Mouse (Mus musculus): ENCODE data around the gene Doc2a. TPM values are rescaled to one million over a fixed set of nuclear protein-coding genes. Genes with fewer than 3 reads are reported as not detected.

The Doc2a gene
- polyA plus RNA-seq, 1 experiment from 2014 or later = 7.7 TPM

DNA sequence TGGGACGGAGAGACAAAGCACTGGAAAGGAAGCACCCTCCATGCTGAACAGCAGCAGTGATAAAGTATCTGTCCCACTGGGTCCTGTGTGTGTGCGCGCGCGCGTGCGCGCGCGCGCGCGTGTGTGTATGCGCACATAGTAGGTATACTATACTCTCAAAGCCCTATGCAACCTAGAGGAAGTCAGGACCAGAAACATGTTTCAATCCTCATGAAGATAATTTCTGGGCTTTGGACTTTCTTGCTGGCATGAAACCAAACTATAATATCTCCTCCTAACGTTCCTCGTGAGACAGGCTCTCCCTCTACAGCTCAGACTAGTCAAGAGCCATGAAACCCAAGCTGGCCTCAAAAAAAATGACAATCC is 46.2 kb upstream of the Doc2a start:
- H3K4me1 ChIP-seq (replicated peaks; ENCODE audit: insufficient read depth, low read length) = peaks cover 3% of the 10 kb centered on the region; the same call in 1 of the 2 replicates
- H3K27ac ChIP-seq = no peak overlapping the region
- 89% methylated on average over 16 of the region's 16 CpGs for WGBS
- no peaks in the 10 kb centered on the region for H3K9me3 ChIP-seq (replicated peaks; ENCODE audit: low read length)
- TF ChIP-seq CTCF (IDR thresholded peaks at IDR 0.05; ENCODE audit: low read depth) = no peak
- H3K4me3 ChIP-seq (replicated peaks; ENCODE audit: low read depth, low read length) = no peak overlapping the region
- DNase-seq (ENCODE audit: low spot score) (no peak), ATAC-seq (replicated peaks; ENCODE audit: low FRiP score, low read depth) (no peak)
- H3K36me3 ChIP-seq (ENCODE audit: insufficient read depth, low read length) = peaks cover 4% of the 10 kb centered on the region
- H3K27me3 ChIP-seq (ENCODE audit: insufficient read depth, low read length) = no peaks in the 10 kb centered on the region
- H3K4me2 ChIP-seq (ENCODE audit: low read length) = no peak overlapping the region
- no peak overlapping the region for H3K9ac ChIP-seq (ENCODE audit: low read depth, low read length)

DNA sequence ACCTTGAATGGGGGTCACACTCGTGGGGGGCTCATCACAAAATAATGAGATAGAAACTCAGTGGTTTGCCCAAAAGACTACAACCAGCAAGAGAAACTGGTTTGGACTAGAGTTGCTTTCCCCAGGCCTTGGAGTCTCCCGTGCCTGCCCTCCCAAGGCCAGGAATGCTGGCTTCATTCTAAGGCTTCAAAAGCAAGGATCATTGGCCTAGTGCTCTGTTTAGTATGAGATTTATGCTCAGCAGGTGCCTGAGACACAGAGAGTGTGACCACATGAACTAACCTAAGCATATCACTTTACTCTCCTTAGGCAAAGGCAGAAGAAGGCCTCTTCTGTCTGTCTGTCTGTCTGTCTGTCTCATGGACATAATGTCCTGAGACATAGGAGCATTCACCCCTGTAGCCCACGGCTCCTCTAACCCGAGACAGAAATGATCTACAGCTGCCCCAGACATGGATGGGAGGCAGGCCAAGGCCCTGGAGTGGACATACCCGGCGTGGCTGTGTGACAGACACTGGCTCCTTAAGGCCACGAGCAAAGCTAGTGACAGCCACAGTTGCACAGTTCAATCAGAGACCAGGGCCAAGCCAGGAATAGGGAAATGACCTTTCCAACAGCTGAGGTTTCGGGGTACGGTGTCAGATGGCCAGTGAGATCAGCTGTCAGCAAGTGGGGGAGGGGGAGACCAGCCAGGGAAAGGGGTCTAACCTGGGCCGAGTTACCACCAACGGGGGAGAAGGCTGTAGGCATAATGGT is 44.9 kb upstream of the Doc2a start:
- Histone ChIP-seq H3K27me3 (ENCODE audit: insufficient read depth, low read length) (no peaks in the 10 kb centered on the region), H3K9ac (ENCODE audit: low read depth, low read length) (no peak overlapping the region), H3K27ac (no peak overlapping the region), H3K4me1 (replicated peaks; ENCODE audit: insufficient read depth, low read length) (no peaks in the 10 kb centered on the region; the same call in 1 of the 2 replicates), H3K9me3 (replicated peaks; ENCODE audit: low read length) (no peaks in the 10 kb centered on the region), H3K4me3 (replicated peaks; ENCODE audit: low read depth, low read length) (no peak overlapping the region), H3K4me2 (ENCODE audit: low read length) (no peak overlapping the region), H3K36me3 (ENCODE audit: insufficient read depth, low read length) (no peaks in the 10 kb centered on the region)
- TF ChIP-seq CTCF (IDR thresholded peaks at IDR 0.05; ENCODE audit: low read depth) = no peak
- WGBS = 58% methylated on average over 11 of the region's 11 CpGs
- DNase-seq (ENCODE audit: low spot score) = no peak
- no peak for ATAC-seq (replicated peaks; ENCODE audit: low FRiP score, low read depth)

DNA sequence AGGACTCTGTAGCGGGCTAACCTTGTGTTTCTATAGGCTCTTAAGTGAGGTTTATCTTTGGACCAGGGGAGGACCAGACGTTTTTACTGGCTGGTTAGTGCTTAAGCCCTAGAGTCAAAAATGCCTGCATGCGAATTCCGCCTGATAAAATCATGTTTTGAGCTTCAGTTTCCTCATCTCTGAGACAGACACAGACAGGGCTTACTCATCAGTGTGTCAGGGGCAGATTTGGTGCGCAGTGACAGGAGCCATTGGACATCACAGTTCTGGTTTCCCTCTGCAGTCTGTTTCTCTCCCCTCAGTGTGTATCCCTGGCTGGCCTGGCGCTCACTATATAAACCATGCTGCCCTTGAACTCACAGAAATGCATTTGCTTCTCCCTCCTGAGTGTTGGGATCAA is 44.0 kb upstream of the Doc2a start:
- Histone ChIP-seq H3K4me3 (replicated peaks; ENCODE audit: low read depth, low read length) (no peak overlapping the region), H3K27me3 (ENCODE audit: insufficient read depth, low read length) (no peaks in the 10 kb centered on the region), H3K4me2 (ENCODE audit: low read length) (no peak overlapping the region), H3K9ac (ENCODE audit: low read depth, low read length) (no peak overlapping the region), H3K4me1 (replicated peaks; ENCODE audit: insufficient read depth, low read length) (peaks cover 4% of the 10 kb centered on the region), H3K36me3 (ENCODE audit: insufficient read depth, low read length) (no peaks in the 10 kb centered on the region), H3K9me3 (replicated peaks; ENCODE audit: low read length) (no peaks in the 10 kb centered on the region), H3K27ac (no peak overlapping the region)
- TF ChIP-seq CTCF (IDR thresholded peaks at IDR 0.05; ENCODE audit: low read depth) = no peak
- 82% methylated on average over 6 of the region's 6 CpGs for WGBS
- DNase-seq (ENCODE audit: low spot score) (no peak), ATAC-seq (replicated peaks; ENCODE audit: low FRiP score, low read depth) (no peak)

DNA sequence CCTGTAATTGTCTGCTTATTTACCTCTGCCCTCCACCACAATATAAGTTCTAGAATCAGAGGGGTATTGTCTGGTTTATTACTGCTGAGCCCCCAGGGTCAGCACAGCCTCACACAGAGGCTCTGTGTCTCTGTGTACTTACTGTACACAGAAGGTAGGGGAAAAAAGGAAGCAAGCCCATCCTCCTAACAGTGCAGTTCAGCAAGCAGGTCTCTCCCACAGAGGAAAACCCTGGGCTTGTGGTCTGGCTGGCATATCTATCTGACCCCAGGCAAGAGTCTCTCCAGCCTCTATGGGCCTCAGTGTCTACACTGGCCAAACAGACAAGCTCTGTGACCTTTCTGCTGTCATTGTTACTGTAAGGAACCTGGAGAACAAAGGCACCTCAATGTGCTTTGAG is 43.5 kb upstream of the Doc2a start:
- peaks cover 8% of the 10 kb centered on the region for H3K4me1 ChIP-seq (replicated peaks; ENCODE audit: insufficient read depth, low read length)
- no peaks in the 10 kb centered on the region for H3K9me3 ChIP-seq (replicated peaks; ENCODE audit: low read length)
- H3K4me3 ChIP-seq (replicated peaks; ENCODE audit: low read depth, low read length) = no peak overlapping the region
- no peak for ATAC-seq (replicated peaks; ENCODE audit: low FRiP score, low read depth)
- H3K27ac ChIP-seq = no peak overlapping the region
- DNase-seq (ENCODE audit: low spot score) = no peak
- no peak overlapping the region for H3K9ac ChIP-seq (ENCODE audit: low read depth, low read length)
- no peak overlapping the region for H3K4me2 ChIP-seq (ENCODE audit: low read length)
- TF ChIP-seq CTCF (IDR thresholded peaks at IDR 0.05; ENCODE audit: low read depth) = no peak
- no peaks in the 10 kb centered on the region for H3K36me3 ChIP-seq (ENCODE audit: insufficient read depth, low read length)
- H3K27me3 ChIP-seq (ENCODE audit: insufficient read depth, low read length) = no peaks in the 10 kb centered on the region

DNA sequence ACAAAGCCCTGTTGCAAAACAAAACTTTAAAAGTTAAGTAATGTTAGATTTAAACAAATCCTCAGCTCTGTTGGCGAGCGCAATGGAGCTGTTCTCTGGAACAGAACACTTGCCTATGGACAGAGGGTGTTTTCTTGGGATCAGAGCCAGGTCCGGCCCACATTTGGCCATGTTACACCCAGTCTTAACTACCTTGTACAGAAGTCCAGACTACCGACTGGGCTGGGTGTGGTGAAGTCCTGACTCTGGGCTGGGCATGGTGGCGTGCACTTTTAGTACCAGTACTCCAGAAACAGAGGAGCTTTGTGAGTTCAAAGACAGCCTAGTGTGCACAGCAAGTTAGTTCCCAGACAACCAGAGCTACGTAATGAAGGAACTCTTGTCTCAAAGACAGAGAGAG is 40.3 kb upstream of the Doc2a start:
- Histone ChIP-seq H3K4me2 (ENCODE audit: low read length) (no peak overlapping the region), H3K9me3 (replicated peaks; ENCODE audit: low read length) (no peaks in the 10 kb centered on the region), H3K4me3 (replicated peaks; ENCODE audit: low read depth, low read length) (no peak overlapping the region), H3K4me1 (replicated peaks; ENCODE audit: insufficient read depth, low read length) (peaks cover 8% of the 10 kb centered on the region), H3K9ac (ENCODE audit: low read depth, low read length) (no peak overlapping the region), H3K27ac (no peak overlapping the region), H3K27me3 (ENCODE audit: insufficient read depth, low read length) (no peaks in the 10 kb centered on the region), H3K36me3 (ENCODE audit: insufficient read depth, low read length) (no peaks in the 10 kb centered on the region)
- DNase-seq (ENCODE audit: low spot score) (no peak), ATAC-seq (replicated peaks; ENCODE audit: low FRiP score, low read depth) (no peak)
- no peak for TF ChIP-seq CTCF (IDR thresholded peaks at IDR 0.05; ENCODE audit: low read depth)
- 61% methylated on average over 6 of the region's 6 CpGs for WGBS

DNA sequence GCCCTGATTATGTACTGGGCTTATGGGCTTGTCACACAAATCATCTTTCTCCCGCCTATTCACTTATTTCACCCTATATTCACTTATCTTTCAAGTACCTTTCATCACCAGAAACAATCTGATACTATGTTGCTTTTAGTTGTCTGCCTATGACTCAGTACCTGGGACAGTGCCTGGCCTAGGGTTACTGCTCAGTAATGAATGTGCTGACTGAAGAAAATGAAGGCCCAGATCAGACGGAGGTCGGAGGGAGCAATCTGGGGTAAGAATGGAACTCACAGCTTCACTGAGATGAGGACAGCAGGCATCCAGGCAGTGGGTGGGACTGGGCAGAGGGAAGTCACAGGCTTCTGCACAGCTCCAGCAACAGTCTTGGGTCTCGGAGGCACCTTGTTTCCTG is 39.8 kb upstream of the Doc2a start:
- no peaks in the 10 kb centered on the region for H3K36me3 ChIP-seq (ENCODE audit: insufficient read depth, low read length)
- H3K9ac ChIP-seq (ENCODE audit: low read depth, low read length) = no peak overlapping the region
- H3K9me3 ChIP-seq (replicated peaks; ENCODE audit: low read length) = no peaks in the 10 kb centered on the region
- 52% methylated on average over 4 of the region's 4 CpGs for WGBS
- DNase-seq (ENCODE audit: low spot score) (no peak), ATAC-seq (replicated peaks; ENCODE audit: low FRiP score, low read depth) (no peak)
- H3K27me3 ChIP-seq (ENCODE audit: insufficient read depth, low read length) = no peaks in the 10 kb centered on the region
- TF ChIP-seq CTCF (IDR thresholded peaks at IDR 0.05; ENCODE audit: low read depth) = no peak
- no peak overlapping the region for H3K27ac ChIP-seq
- H3K4me2 ChIP-seq (ENCODE audit: low read length) = peak overlapping the region; percentile 70; the same call in 1 of the 2 replicates
- peaks cover 8% of the 10 kb centered on the region for H3K4me1 ChIP-seq (replicated peaks; ENCODE audit: insufficient read depth, low read length)
- H3K4me3 ChIP-seq (replicated peaks; ENCODE audit: low read depth, low read length) = no peak overlapping the region
